Mouse (Mus musculus) embryonic facial prominence, embryonic 10.5 days (tissue): ENCODE results near the gene Igsf3. TPM values are rescaled to one million over a fixed set of nuclear protein-coding genes. Genes with fewer than 3 reads are reported as not detected.

Experiments
- DNase-seq: peaks from one replicate; pipeline ENCODE4 v3.0.0-alpha.2; 2017; ENCODE audit warnings: low spot score
- H3K27ac ChIP-seq: fragments of 300-500 bp; sonication (generic); replicated peaks from 2 replicates; pipeline ENCODE4 v1.5.1; 2016; ENCODE audit warnings: mild to moderate bottlenecking
- H3K27me3 ChIP-seq: fragments of 300-500 bp; sonication (generic); replicated peaks from 2 replicates; pipeline ENCODE4 v1.6.1; 2016; ENCODE audit warnings: low read depth, mild to moderate bottlenecking; ENCODE audit not compliant: poor library complexity, severe bottlenecking
- H3K36me3 ChIP-seq: fragments of 300-500 bp; sonication (generic); replicated peaks from 2 replicates; pipeline ENCODE4 v1.6.1; 2016; ENCODE audit warnings: mild to moderate bottlenecking, moderate library complexity
- H3K4me1 ChIP-seq: fragments of 300-500 bp; sonication (generic); 2 replicates; pipeline ENCODE4 v1.6.1; 2016
- H3K4me3 ChIP-seq: fragments of 300-500 bp; sonication (generic); 2 replicates; pipeline ENCODE4 v1.5.1; 2016; ENCODE audit warnings: mild to moderate bottlenecking, moderate library complexity
- H3K9me3 ChIP-seq: fragments of 300-500 bp; sonication (generic); 2 replicates; pipeline ENCODE4 v1.6.1; 2016; ENCODE audit warnings: mild to moderate bottlenecking
- WGBS: fragments of 180-500 bp; shearing (Covaris S2); methylation state at CpG from one replicate; pipeline ENCODE4 v1.1.7; 2016; 5-methylcytosine and 5-hydroxymethylcytosine counted together
- polyA plus RNA-seq: library from polyadenylated mRNA; unstranded; fragments of >200 nt; fragmentation: Nextera tagmentation; extraction: Ambion mirVana; gene quantifications from 2 replicates; pipeline ENCODE4 v1.2.1, GENCODE M21; 2016

Igsf3 gene
- polyA plus RNA-seq, 1 experiment from 2014 or later = 59.2 TPM

- 38% methylated on average over 5 of the region's 5 CpGs for WGBS
- no peak for DNase-seq
- Histone ChIP-seq H3K9me3 (0 out of 2 replicates have a peak, but pooled peaks cover 3% of the 10 kb centered on the region), H3K4me3 (no peak overlapping the region), H3K27ac (peak overlapping the region; percentile 3), H3K4me1 (peaks cover 14% of the 10 kb centered on the region), H3K27me3 (no peaks in the 10 kb centered on the region), H3K36me3 (no peaks in the 10 kb centered on the region)
Measured at GRCm38 (mm10) chr3:101355702-101356101, 21.2 kb upstream of the Igsf3 start.

DNA sequence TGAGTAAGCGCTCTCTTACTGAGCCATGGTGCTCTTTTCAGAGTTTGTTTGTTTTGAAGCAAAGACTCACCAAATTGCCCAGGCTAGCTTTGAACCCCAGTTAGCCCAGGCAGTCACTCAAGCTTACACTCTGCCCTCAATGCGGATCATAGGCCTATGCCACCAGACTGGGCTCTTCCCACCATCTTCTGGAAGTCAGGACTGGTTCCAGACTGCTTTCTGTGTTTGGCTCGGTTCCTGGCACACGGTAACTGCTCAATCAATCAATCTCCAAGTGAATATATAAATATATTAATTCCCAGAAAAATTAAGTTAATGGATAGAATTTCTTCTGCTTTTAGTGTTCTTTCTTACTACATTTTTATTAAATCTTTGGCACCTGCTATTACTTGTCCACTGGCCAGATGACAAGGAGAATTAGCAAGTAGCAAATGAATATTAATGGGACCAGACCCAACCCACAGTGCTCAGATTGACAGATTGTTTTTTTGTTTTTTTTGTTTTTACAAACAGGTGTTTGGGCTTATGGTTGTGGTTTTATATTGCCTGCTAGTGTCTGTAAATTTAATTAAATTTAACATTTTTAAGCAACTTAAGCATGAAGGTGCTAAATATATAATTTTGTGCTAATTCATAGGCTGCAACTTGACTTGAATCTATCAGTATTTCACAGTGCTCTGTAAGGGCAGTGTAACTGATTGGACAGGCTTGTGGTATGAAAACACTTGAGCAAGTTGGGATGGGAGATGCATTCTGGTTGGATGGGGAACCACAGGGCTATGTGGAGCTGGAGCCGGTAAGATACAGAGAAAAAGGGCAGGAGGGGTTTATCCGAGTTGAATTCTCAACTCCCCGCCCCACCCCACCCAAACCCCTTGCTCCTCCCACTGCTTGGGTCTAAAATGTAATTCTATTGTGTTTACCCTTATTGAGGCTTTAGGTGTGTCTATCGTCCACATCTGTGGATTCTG is 20.0 kb upstream of the Igsf3 start:
- Histone ChIP-seq H3K27ac (peak overlapping the region; percentile 44; the same call in 1 of the 2 replicates), H3K4me3 (no peak overlapping the region), H3K36me3 (no peaks in the 10 kb centered on the region), H3K27me3 (no peaks in the 10 kb centered on the region), H3K9me3 (0 out of 2 replicates have a peak, but pooled peaks cover 3% of the 10 kb centered on the region), H3K4me1 (peaks cover 13% of the 10 kb centered on the region)
- no peak for DNase-seq
- 87% methylated on average over 8 of the region's 8 CpGs for WGBS

GRCm38 (mm10) chr3:101360832-101361231 is 16.1 kb upstream of the Igsf3 start:
- Histone ChIP-seq H3K4me1 (peaks cover 27% of the 10 kb centered on the region), H3K36me3 (no peaks in the 10 kb centered on the region), H3K9me3 (no peaks in the 10 kb centered on the region), H3K27ac (no peak overlapping the region), H3K4me3 (no peak overlapping the region), H3K27me3 (no peaks in the 10 kb centered on the region)
- WGBS = 88% methylated on average over 6 of the region's 6 CpGs
- no peak for DNase-seq

DNA sequence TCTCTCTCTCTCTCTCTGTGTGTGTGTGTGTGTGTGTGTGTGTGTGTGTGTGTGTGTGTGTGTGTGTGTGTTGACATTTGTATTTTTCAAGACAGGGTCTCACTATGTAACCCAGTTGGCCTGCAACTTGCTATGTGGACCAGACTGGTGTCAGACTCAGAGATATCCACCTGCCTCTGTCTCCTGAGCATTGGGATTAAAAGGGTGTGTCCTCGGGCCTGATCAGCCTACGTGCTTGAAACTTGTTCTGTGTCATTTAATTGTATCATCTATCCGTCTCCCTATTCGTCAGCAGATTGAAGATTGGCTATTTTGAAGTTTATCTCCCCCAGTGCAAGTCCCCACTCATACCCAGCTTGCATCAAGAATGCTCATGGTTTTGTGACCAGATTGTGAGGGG is 14.5 kb upstream of the Igsf3 start:
- Histone ChIP-seq H3K4me3 (no peak overlapping the region), H3K4me1 (peaks cover 36% of the 10 kb centered on the region), H3K27ac (no peak overlapping the region), H3K27me3 (no peaks in the 10 kb centered on the region), H3K36me3 (no peaks in the 10 kb centered on the region), H3K9me3 (no peaks in the 10 kb centered on the region)
- DNase-seq = no peak
- WGBS = 92% methylated on average over 4 of the region's 4 CpGs

DNA sequence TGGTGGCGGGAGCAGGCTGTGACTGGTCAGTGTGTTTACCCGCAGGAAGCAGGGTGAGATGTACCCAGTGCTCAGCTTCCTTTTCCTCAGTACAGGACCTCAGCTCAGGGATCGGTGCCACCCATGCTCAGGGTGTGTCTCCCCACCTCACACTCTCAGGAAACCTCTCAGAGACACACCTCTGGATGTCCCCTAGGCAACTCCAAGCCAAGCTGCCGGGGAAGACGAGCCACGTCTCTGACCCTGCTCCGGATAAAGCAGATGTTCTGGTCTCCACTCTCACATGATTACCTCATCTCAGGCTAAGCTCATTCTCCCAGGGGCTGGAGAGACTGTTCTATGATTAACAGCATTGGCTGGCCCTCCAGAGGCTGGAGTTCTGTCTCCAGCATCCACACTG is 13.3 kb upstream of the Igsf3 start:
- 78% methylated on average over 7 of the region's 7 CpGs for WGBS
- H3K36me3 ChIP-seq = no peaks in the 10 kb centered on the region
- no peak overlapping the region for H3K4me3 ChIP-seq
- H3K27me3 ChIP-seq = no peaks in the 10 kb centered on the region
- H3K27ac ChIP-seq = no peak overlapping the region
- peaks cover 39% of the 10 kb centered on the region for H3K4me1 ChIP-seq
- H3K9me3 ChIP-seq = no peaks in the 10 kb centered on the region
- DNase-seq = no peak

GRCm38 (mm10) chr3:101365081-101365612 is 11.7 kb upstream of the Igsf3 start:
- Histone ChIP-seq H3K27me3 (0 out of 2 replicates have a peak, but pooled peaks cover 4% of the 10 kb centered on the region), H3K36me3 (no peaks in the 10 kb centered on the region), H3K4me3 (no peak overlapping the region), H3K4me1 (peaks cover 49% of the 10 kb centered on the region), H3K27ac (peak overlapping the region; percentile 69), H3K9me3 (no peaks in the 10 kb centered on the region)
- no peak for DNase-seq
- 42% methylated on average over 6 of the region's 6 CpGs for WGBS

DNA sequence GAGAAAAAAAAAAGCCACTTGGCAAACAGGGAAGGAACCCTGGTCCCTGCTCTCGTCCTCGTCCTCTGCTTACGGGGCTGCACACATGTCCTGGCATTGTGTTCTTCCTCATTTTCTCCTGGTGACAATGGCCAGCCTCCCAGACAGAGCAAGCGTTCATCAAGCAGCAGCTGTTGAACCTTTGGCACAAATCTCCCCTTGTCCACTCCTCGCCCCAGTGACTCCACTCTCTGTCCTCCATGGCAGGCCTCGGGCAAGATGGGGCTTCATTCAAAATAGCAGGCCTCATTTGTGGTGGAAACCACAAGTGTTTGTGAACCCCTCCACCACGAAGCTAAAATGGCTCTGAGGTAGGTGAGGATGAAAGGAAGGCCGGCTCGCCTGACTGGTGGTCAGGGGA is 11.0 kb upstream of the Igsf3 start:
- DNase-seq = no peak
- H3K4me1 ChIP-seq = peaks cover 49% of the 10 kb centered on the region
- no peaks in the 10 kb centered on the region for H3K9me3 ChIP-seq
- H3K27ac ChIP-seq = peak overlapping the region; percentile 71
- 0 out of 2 replicates have a peak, but pooled peaks cover 4% of the 10 kb centered on the region for H3K27me3 ChIP-seq
- no peaks in the 10 kb centered on the region for H3K36me3 ChIP-seq
- no peak overlapping the region for H3K4me3 ChIP-seq
- 41% methylated on average over 9 of the region's 9 CpGs for WGBS

- H3K9me3 ChIP-seq = no peaks in the 10 kb centered on the region
- no peak for DNase-seq
- H3K27ac ChIP-seq = peak overlapping the region; percentile 44
- 82% methylated on average over 11 of the region's 11 CpGs for WGBS
- 0 out of 2 replicates have a peak, but pooled peaks cover 4% of the 10 kb centered on the region for H3K27me3 ChIP-seq
- H3K4me3 ChIP-seq = no peak overlapping the region
- peaks cover 50% of the 10 kb centered on the region for H3K4me1 ChIP-seq
- no peaks in the 10 kb centered on the region for H3K36me3 ChIP-seq
Measured at GRCm38 (mm10) chr3:101367372-101367771, 9.5 kb upstream of the Igsf3 start.

GRCm38 (mm10) chr3:101369301-101369881 is 7.5 kb upstream of the Igsf3 start:
- Histone ChIP-seq H3K9me3 (no peaks in the 10 kb centered on the region), H3K4me1 (peaks cover 55% of the 10 kb centered on the region), H3K27me3 (0 out of 2 replicates have a peak, but pooled peaks cover 10% of the 10 kb centered on the region), H3K36me3 (no peaks in the 10 kb centered on the region), H3K4me3 (no peak overlapping the region), H3K27ac (no peak overlapping the region; the same call in 1 of the 2 replicates)
- no peak for DNase-seq
- WGBS = 57% methylated on average over 10 of the region's 10 CpGs

- DNase-seq = peak; percentile 65
- no peak overlapping the region for H3K4me3 ChIP-seq
- H3K9me3 ChIP-seq = no peaks in the 10 kb centered on the region
- H3K27ac ChIP-seq = no peak overlapping the region
- 44% methylated on average over 13 of the region's 13 CpGs for WGBS
- no peaks in the 10 kb centered on the region for H3K36me3 ChIP-seq
- H3K27me3 ChIP-seq = 0 out of 2 replicates have a peak, but pooled peaks cover 12% of the 10 kb centered on the region
- peaks cover 34% of the 10 kb centered on the region for H3K4me1 ChIP-seq
Measured at GRCm38 (mm10) chr3:101372345-101372980, 4.4 kb upstream of the Igsf3 start.

DNA sequence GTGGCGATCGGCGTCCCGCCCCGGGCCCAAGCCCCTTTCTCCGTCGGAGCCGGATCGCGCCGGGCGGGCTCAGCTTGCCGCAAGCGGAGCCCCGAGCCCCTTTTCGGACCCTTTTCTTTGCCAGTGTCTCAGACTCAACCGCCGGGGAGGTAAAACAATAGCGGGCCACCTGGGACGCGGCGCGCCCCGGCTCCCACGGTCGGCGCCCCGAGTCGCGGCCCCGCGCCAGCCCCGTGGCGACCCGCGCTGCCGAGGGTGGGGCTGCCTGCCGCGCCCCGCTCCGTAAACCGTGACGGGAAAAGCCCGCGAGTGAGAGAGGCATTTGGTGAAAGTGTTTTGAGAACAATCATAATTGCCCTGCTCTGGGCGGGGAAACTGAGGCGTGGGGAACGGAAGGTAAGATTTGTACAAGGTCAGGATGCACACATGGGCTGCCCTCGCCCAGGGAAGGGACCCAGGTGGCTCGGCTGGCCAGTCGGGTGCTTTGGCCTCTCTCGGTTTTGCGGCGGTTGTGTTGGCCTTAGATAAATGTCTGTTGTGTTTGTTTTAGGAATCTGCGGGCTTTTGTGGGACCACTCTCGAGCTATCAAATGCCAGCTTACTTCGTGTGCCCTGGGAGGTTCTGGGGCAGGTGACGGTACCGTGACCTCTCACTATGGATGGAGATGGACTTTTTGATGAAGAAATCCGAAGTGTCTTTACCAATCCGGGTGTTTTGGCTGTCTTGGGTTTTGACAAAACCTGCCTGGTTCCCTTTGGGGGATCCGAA is 557 bp downstream of the Igsf3 start:
- peak overlapping the region; percentile 93 for H3K27ac ChIP-seq
- DNase-seq = no peak
- H3K9me3 ChIP-seq = no peaks in the 10 kb centered on the region
- H3K4me3 ChIP-seq = peak overlapping the region; percentile 95
- 0 out of 2 replicates have a peak, but pooled peaks cover 9% of the 10 kb centered on the region for H3K27me3 ChIP-seq
- WGBS = under 1% methylated on average over 62 of the region's 62 CpGs
- no peaks in the 10 kb centered on the region for H3K36me3 ChIP-seq
- peaks cover 70% of the 10 kb centered on the region for H3K4me1 ChIP-seq
